Mouse (Mus musculus) liver, adult (tissue): ENCODE measurements around the gene Pax9.

Source experiments
- GATA4 ChIP-seq: IDR thresholded peaks from 2 replicates; pipeline ENCODE4 v1.6.1; 2014; ENCODE audit warnings: mild to moderate bottlenecking, low read length; ENCODE audit not compliant: insufficient replicate concordance

Pax9 gene

DNA sequence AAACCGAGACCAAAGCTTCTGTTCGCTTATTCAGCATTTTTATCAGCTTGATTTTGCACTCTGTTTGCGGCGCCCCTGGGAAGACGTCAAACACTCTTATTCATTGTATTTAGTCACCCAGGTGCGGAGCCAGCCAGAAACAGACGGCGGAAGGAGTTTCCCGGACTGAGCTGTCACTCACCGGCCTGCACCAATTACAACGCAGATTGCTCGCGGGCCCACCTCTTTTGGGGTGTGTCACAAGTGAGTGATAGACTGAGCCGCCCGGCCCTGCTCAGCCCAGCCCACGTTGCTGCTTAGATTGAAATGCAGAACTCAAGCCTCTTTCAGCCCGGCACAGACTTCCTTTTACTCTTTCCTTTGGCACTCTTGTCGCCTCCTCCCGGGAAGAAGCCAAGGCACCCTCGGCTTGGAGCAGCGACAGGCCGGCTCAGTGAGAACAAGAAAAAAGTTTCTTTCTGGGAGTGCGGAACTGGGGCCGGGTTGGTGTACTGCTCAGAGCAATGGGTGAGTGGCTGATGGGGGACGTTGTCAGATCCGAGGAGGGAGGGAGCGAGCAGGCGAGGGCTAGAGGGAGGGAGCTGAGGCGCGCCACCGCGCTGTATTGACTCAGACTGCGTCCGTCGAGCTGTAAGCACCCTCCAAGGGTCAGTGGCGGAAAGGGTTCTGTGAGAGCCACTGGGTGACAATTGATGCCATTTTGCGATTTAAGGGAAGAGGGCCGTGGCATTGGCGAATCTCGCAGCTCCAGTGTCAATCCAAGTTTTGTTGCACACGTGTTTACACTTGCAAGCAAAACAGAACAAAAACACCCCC, 4.0 kb downstream of the Pax9 start:
- no peak for TF ChIP-seq GATA4

DNA sequence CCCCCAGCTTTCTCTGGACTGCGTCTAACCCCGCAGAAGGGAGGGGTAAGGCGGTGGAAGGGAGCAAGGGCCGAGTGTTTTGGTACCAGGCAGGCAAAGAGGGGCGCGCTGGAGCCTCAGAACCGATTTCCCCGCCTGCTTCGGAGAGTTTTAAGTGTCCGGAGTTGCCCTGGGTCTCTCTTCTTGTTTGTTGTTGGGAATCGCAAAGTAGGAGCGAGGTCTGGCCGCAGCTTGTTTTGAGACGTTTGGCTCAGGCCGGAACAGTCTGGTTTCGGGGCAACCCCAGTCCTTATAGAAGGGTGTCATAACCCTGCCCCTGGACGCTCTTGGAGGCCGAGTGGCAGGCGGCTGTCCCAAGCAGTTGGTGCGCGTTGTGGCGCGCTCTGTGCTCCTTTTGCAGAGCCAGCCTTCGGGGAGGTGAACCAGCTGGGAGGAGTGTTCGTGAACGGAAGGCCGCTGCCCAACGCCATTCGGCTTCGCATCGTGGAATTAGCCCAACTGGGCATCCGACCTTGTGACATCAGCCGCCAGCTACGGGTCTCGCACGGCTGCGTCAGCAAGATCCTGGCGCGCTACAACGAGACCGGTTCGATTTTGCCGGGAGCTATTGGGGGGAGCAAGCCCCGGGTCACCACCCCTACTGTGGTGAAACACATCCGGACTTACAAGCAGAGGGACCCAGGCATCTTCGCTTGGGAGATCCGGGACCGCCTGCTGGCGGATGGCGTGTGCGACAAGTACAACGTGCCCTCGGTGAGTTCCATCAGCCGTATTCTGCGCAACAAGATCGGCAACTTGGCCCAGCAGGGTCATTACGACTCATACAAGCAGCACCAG, 4.8 kb downstream of the Pax9 start:
- no peak for TF ChIP-seq GATA4

DNA sequence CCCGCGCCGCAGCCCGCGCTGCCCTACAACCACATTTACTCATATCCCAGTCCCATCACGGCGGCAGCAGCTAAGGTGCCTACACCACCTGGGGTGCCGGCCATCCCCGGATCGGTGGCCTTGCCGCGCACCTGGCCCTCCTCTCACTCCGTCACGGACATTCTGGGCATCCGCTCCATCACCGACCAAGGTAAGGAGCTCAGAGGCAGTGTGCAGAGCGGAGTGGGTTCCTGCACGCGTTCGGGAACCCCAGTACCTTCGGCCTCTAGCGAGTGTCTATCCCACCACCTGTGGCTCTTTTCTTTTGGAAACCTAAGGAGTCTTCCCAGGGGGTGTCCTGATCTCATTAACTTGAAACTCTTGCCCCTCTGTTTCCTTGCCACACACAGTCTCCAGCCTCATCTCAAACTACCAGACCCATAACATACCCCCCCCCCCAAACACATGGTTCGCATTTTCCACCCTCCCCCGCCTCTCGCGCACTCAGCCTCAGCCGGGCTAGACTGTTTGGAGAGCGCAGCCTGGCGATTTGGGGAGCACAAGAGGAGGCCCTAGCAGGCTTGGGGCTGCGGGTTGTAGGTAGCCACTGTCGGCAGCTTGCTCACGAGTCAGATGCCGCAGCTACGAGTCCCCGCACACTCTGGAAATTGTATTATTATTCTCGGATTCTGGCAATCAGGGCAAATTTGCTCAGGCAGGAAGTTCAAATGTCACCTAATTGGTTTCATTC, 5.6 kb downstream of the Pax9 start:
- no peak for TF ChIP-seq GATA4

DNA sequence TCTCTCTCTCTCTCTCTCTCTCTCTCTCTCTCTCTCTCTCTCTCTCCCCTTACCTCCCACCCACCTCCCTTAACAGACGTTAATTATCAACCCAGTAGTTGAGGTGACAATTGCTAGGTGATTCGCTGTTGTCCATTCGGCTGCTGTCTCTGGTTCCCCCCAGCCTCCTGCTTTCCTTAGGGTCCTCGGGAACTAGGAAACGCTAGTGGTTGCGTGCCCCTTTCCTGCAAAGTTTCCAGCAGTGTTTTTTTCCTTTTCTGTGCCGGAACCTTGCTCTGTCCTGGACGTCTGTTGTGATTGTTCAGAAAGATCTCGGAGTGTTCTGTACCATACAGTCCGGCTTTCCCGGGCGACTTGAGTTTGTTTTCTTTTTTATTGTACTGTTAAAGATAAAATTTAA, 6.2 kb downstream of the Pax9 start:
- no peak for TF ChIP-seq GATA4

DNA sequence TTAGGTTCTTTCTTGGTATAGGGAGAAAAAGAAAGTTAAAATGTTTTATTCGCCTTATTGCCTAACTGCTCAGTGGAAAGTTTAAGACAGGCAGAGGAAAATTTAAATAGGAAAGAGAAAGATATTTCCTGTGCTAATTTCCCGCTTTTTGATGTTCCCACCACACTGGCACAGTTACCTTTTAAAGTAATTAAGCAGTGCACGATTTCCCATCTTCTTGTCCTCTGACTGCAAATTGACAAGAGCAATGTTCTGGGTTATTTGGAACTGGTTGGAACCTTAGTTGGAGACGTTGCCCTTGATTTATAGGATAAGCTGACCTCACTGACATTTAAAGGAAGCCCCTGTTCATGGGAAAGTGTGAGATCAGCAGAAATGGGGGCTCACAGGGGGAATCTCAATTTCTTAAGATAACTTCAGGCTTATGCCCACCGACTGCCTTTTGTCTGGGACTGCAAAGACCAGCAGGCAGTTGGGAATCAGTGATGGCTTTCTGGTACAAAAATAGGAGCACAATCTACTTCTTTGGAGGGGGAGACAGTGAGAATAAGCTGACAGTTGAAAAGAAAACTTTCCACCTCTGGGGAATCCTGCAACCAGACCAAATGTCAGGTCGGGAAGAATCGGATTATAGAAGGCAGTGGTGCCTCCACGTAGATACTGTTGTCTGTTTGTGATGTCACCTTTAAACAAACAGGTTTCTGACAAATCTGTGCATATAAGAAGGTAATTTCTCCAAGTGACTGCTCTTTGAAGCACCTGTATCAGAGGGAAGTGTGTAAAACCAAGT, 6.8 kb downstream of the Pax9 start:
- TF ChIP-seq GATA4: no peak

DNA sequence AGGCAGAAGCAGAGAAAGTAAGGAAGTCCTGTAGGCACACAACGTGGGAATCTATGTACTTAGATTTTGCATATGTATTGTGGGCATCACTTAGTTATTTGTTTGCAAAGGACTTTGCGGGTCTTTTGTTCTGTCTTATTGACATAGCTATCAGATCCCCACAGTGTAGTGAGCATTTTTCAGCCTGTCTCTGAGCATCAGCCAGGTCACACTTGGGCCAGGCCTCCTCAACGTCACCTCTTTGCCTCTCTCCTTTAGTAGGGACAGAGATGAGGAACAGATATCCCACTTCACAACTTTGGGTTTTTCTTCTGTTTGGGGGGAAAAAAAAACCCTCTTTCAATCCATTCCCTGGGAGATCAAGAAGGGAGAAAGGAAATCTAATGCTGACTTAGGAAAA, 7.8 kb downstream of the Pax9 start:
- no peak for TF ChIP-seq GATA4

DNA sequence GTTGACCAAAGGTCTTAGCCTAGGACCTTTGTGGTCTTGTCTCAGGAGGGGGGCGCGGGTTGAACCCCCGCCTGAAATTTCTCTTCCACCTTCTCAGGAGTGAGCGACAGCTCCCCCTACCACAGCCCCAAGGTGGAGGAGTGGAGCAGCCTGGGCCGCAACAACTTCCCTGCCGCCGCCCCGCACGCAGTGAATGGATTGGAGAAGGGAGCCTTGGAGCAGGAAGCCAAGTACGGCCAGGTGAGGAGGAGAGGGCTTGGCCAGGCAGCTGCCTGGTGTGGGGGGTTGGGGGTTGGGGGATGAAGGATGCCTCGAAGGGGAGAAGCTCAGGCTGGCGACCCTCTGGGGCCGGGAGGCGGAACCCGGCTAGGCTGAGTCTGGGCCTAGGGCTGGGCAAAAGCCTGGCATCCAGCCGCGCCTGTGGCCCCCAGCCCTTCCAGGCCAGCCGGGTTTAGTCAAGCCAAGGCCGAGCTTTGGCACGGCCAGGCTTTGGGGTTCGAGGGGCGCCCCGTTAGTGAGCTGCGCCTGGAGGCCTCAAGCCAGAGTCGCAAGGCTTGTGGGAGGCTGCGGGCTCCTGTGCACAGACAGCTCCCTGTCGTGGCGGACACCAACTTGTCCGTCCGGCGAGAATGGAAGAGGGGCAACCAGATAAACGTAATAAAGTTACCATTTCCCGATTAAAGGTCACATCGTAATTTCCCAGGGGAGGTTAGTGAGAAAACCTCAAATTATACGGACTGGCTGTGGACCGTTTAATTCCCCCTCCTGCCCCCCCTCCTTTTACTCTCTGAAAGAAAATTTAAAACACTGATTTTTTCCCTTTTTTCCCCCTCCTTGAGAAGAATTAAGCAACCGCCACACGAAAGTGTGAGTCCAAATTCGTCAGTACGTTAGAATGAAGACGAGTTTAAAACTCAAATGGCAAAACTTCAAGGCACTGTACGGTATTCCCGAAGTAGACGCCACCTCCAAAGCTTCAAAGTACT, 8.6 kb downstream of the Pax9 start:
- no peak for TF ChIP-seq GATA4

DNA sequence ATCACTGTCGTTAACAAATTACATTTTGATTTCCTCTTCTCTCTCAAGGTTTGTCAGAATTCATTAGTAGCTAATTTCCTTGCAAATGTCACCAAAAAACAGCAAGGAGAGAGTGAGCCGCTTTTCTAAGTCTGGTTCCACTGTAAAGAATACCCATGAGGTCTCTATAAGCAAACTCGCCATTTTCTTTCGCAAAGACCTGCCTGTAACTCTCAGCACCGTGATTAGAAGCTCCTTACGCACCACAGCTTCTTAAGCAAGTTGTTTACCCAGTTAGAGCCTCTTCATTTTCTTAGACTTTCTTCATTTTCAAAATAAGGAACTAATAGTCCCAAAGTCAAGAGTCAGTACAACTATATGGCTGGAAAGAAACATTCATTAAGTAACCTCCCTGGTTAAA, 9.4 kb downstream of the Pax9 start:
- no peak for TF ChIP-seq GATA4

DNA sequence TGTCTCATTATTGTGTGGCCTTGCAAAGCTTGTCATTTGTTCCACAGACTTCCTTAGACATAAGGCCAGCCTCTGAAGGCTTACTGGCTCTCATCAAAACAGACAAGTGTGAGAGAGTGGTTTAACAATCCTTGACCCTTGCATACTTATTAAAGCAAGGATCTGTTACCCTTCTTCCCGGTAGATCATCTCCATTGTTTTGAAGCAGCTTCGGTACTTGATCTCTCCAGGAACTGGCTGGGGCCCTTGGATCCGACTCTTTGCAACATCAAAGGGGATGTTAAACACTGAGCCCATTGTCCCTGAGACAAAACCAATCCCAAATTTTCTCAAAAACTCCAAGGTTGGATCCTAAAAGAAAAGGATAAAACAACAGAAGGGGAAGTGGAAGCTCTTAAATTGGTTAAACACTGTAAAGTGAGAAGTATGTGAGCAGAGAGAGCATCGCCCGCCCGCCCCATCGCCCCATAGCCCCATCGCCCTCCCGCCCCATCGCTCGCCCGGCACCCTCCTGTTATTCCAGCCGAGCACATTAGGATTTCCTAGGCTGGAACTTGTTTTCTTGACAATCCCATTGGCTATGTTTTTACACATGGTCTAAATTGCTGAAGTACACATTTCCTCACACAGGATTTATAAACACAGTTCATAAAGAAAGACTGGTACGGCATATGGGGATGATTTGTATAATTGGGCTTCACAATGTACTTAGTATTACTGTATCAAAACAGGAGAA, 26.6 kb downstream of the Pax9 start:
- no peak for TF ChIP-seq GATA4

DNA sequence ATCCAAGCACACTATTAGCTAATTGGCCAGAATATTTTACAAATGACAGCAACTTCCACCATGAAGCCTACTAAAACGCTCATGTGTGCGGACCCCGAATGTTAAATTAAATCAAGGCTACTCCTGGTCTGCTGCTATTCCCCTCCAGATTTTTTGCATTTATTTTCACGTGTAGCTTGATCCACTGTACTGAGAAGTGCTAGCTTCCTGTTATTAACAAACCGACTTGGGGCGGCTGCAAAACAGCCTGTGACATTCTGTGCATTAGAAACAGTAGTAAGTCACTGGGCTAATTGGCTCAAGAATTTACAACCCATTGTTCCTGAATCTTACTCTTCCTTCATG, 27.1 kb downstream of the Pax9 start:
- no peak for TF ChIP-seq GATA4

DNA sequence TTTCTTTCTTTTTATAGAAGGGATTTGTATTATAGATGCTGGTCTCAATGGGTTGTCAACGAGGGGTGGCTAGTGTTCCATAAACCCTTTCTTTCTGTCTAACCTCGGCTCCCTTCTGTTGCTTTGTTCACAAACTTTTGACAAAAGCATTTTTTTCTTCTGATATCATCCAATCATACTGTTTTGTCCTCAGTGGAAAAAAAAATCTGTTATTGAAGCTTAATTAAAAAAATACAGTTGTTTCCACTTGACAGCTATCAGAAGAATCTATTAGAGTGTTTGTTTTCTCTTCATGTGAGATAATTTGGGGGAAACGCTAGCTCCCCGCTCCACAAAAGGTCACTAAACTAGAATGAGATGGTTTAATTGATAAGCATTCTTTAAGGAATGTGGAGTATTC, 36.1 kb downstream of the Pax9 start:
- no peak for TF ChIP-seq GATA4

DNA sequence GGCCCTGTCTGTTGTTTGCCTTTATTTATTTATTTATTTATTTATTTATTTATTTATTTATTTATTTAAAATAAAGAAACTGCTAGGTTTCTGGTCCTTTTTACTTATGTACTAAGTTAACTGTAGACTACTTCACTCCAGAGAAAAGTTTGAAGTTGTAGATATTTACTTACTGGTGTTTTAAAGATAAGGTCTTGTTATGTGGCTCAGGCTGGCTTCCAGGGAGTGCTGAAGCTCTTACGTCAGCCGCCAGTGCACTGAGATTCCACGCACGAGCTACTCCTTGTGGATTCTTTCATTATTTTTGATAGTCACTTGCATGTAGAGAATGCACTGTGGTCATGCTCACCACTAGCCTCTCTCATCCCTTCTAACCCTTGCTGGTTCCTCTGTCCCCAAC, 45.5 kb downstream of the Pax9 start:
- no peak for TF ChIP-seq GATA4
